Mouse (Mus musculus) embryonic fibroblast, embryonic 13.5 days (primary cell): ENCODE measurements around the gene Olfr56. TPM values are rescaled to one million over a fixed set of nuclear protein-coding genes. Genes with fewer than 3 reads are reported as not detected.
A peak's percentile ranks its signal among the peaks of the same experiment; 100 is the strongest.

Source experiments
- H3K27ac ChIP-seq: 2 replicates; pipeline ENCODE4 v1.5.1; 2012; ENCODE audit warnings: low read length, control low read depth, inconsistent platforms; ENCODE audit not compliant: insufficient read depth
- H3K4me1 ChIP-seq: 2 replicates; pipeline ENCODE4 v1.6.1; 2011; ENCODE audit warnings: low read length; ENCODE audit not compliant: control insufficient read depth, insufficient read depth
- H3K4me3 ChIP-seq: 2 replicates; pipeline ENCODE4 v1.5.1; 2011; ENCODE audit warnings: mild to moderate bottlenecking, control low read depth, low read length; ENCODE audit not compliant: insufficient read depth
- CTCF ChIP-seq: IDR thresholded peaks from 2 replicates; pipeline ENCODE4 v1.5.1; 2011; ENCODE audit warnings: mild to moderate bottlenecking, control low read depth, low read length, moderate library complexity, borderline replicate concordance; ENCODE audit not compliant: insufficient read depth
- POLR2A ChIP-seq: IDR thresholded peaks from 2 replicates; pipeline ENCODE4 v1.6.1; 2011; ENCODE audit warnings: low read depth, mild to moderate bottlenecking, control low read depth, low read length, moderate library complexity
- polyA plus RNA-seq: library from polyadenylated mRNA; stranded (reverse); fragments of >200 nt; gene quantifications from 2 replicates; pipeline ENCODE4 v1.2.4, GENCODE M21; 2011; ENCODE audit warnings: low read depth; ENCODE audit not compliant: missing spikeins, insufficient read length

The Olfr56 gene
- polyA plus RNA-seq, 1 experiment, result 0.79 TPM

- no peak for TF ChIP-seq CTCF
- no peak for TF ChIP-seq POLR2A
- H3K4me3 ChIP-seq, result no peak overlapping the region
Measured at GRCm38 (mm10) chr11:49100409-49100808, 121.7 kb downstream of the Olfr56 start.

GRCm38 (mm10) chr11:49101500-49101899 is 122.8 kb downstream of the Olfr56 start:
- TF ChIP-seq POLR2A (no peak), CTCF (no peak)
- no peaks in the 10 kb centered on the region; the same call in 1 of the 2 replicates for H3K4me1 ChIP-seq
- H3K4me3 ChIP-seq, result no peak overlapping the region
- no peak overlapping the region for H3K27ac ChIP-seq

More at GRCm38 (mm10) chr11:49100409-49100808, 121.7 kb downstream of the Olfr56 start:
- Histone ChIP-seq H3K4me1 (no peaks in the 10 kb centered on the region; the same call in 1 of the 2 replicates), H3K27ac (no peak overlapping the region)

- TF ChIP-seq CTCF (0 out of 2 replicates have a peak, but pooled peaks have one; percentile 37), POLR2A (no peak)
- Histone ChIP-seq H3K27ac (no peak overlapping the region), H3K4me1 (peaks cover 4% of the 10 kb centered on the region), H3K4me3 (no peak overlapping the region)
Measured at GRCm38 (mm10) chr11:49103047-49103693, 124.5 kb downstream of the Olfr56 start.

- no peak for TF ChIP-seq CTCF
- no peak for TF ChIP-seq POLR2A
- Histone ChIP-seq H3K4me1 (peaks cover 6% of the 10 kb centered on the region), H3K4me3 (no peak overlapping the region), H3K27ac (no peak overlapping the region)
Measured at GRCm38 (mm10) chr11:49105752-49106151, 127.1 kb downstream of the Olfr56 start.

GRCm38 (mm10) chr11:49107650-49108537 is 129.2 kb downstream of the Olfr56 start:
- no peak for TF ChIP-seq CTCF
- TF ChIP-seq POLR2A, result no peak
- H3K27ac ChIP-seq, result peak overlapping the region; percentile 87
- H3K4me3 ChIP-seq, result no peak overlapping the region
- peaks cover 6% of the 10 kb centered on the region for H3K4me1 ChIP-seq

- H3K27ac ChIP-seq, result no peak overlapping the region
- TF ChIP-seq CTCF, result peak; percentile 55; the same call in 1 of the 2 replicates
- no peak for TF ChIP-seq POLR2A
- no peak overlapping the region for H3K4me3 ChIP-seq
- H3K4me1 ChIP-seq, result peaks cover 6% of the 10 kb centered on the region
Measured at GRCm38 (mm10) chr11:49108833-49109232, 130.1 kb downstream of the Olfr56 start.

- Histone ChIP-seq H3K27ac (no peak overlapping the region), H3K4me1 (peaks cover 6% of the 10 kb centered on the region; the same call in 1 of the 2 replicates), H3K4me3 (no peak overlapping the region)
- no peak for TF ChIP-seq CTCF
- no peak for TF ChIP-seq POLR2A
Measured at GRCm38 (mm10) chr11:49111000-49111399, 132.3 kb downstream of the Olfr56 start.

GRCm38 (mm10) chr11:49112624-49113219 is 134.0 kb downstream of the Olfr56 start:
- peaks cover 4% of the 10 kb centered on the region; the same call in 1 of the 2 replicates for H3K4me1 ChIP-seq
- H3K27ac ChIP-seq, result no peak overlapping the region
- no peak overlapping the region for H3K4me3 ChIP-seq
- no peak for TF ChIP-seq POLR2A
- TF ChIP-seq CTCF, result no peak

GRCm38 (mm10) chr11:49114158-49114557 is 135.5 kb downstream of the Olfr56 start:
- TF ChIP-seq POLR2A (no peak), CTCF (no peak)
- no peak overlapping the region for H3K4me3 ChIP-seq

More at GRCm38 (mm10) chr11:49114158-49114557, 135.5 kb downstream of the Olfr56 start:
- H3K27ac ChIP-seq, result no peak overlapping the region
- no peaks in the 10 kb centered on the region for H3K4me1 ChIP-seq
